Mouse (Mus musculus) olfactory bulb, adult 2 months (tissue): Measurements from ENCODE around the gene Cntn5. TPM values are rescaled to one million over a fixed set of nuclear protein-coding genes. Genes with fewer than 3 reads are reported as not detected.

Experiments used
- H3K27ac ChIP-seq: fragments of 200-500 bp; 2 replicates; pipeline ENCODE4 v1.5.1; 2012; ENCODE audit warnings: low read depth, low read length; ENCODE audit not compliant: insufficient read depth
- H3K4me1 ChIP-seq: fragments of 200-500 bp; 2 replicates; pipeline ENCODE4 v1.6.1; 2012; ENCODE audit warnings: low read length; ENCODE audit not compliant: control insufficient read depth, insufficient read depth
- H3K4me3 ChIP-seq: fragments of 200-500 bp; 2 replicates; pipeline ENCODE4 v1.5.1; 2012; ENCODE audit warnings: mild to moderate bottlenecking, low read depth, low read length, moderate library complexity; ENCODE audit not compliant: insufficient read depth
- CTCF ChIP-seq: fragments of 200-500 bp; IDR thresholded peaks from 2 replicates; pipeline ENCODE4 v1.5.1; 2012; ENCODE audit warnings: low read depth, mild to moderate bottlenecking, low read length, moderate library complexity; ENCODE audit not compliant: insufficient read depth
- POLR2A ChIP-seq: fragments of 200-500 bp; IDR thresholded peaks from 2 replicates; pipeline ENCODE4 v1.6.1; 2012; ENCODE audit warnings: mild to moderate bottlenecking, low read depth, low read length, moderate library complexity; ENCODE audit not compliant: insufficient read depth
- WGBS: fragments of 180-500 bp; shearing (Covaris S2); methylation state at CpG from one replicate; pipeline ENCODE4 v1.1.7; 2018; 5-methylcytosine and 5-hydroxymethylcytosine counted together
- polyA plus RNA-seq: library from polyadenylated mRNA; stranded (reverse); fragments of >200 nt; gene quantifications from 2 replicates; pipeline ENCODE4 v1.2.4, GENCODE M21; 2012; ENCODE audit warnings: low replicate concordance; ENCODE audit not compliant: missing spikeins, insufficient read depth, insufficient read length

Cntn5 gene
- not detected in 2 replicates for polyA plus RNA-seq

DNA sequence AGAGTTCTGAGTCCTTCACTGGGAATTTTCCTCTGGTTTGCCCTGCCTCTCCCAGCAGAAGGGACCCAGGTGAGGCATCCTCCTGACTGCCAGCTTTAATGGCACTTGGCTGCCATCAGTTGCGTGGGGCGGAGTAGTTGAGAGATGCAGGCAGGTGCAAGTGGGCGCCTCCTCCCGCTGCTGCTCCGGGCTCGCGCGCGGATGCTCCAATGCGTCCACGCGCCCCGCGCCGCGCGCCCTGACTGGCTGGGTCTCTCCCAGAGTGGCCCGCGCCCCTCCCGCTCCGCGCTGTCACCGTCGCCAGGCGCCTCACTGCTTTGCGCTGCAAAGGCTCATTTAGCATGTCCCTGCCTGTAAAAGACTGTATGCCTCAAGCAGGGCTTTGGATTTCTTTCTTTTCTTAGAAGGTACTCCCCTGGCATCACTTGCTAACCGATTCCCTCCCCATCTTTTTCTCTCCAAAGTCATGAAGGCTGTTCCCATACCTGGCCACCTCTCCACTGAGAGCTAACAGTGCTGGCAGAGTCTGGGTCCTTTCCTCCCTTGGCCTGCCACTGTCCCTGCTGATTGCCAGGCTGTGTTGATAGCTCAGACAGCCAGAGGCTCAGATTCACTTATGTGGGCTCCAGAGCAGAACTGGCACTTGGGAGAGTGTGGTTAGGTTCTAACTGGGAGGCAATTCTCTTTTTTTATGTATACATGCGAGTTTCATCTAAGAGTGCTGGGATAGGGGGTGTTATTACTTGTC lies at the start of gene Cntn5:
Gene Cntn5, minus strand, starts transcription at position 160 of the 748 bp plus-strand sequence.
- Histone ChIP-seq H3K27ac (peak within 1 kb of the TSS; percentile 29; the same call in 1 of the 2 replicates), H3K4me1 (peaks cover 9% of the 10 kb centered on the region), H3K4me3 (peak within 1 kb of the TSS; percentile 78)
- WGBS: 2% methylated on average over 28 of the region's 28 CpGs
- TF ChIP-seq CTCF (no peak), POLR2A (no peak)

DNA sequence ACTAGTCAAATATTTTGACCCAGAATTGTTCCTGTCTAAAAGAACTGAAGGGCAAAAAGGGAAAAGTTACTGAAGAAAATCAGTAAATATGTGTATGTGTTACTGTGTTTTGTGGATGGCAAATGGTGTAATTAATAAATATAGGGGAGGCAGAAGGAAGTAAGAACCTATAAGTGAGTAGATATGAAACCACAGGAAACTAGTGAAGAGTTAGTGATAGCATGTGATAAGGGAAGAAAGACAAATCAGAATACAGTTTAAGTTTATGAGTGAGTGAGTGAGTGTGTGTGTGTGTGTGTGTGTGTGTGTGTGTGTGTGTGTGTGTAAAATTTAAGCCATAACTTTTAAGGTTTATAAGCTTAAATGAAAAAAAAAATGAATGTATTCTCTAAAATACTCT lies 45.9 kb upstream of the Cntn5 start:
- Histone ChIP-seq H3K4me3 (no peak overlapping the region), H3K4me1 (no peaks in the 10 kb centered on the region), H3K27ac (no peak overlapping the region)
- TF ChIP-seq CTCF: no peak
- TF ChIP-seq POLR2A: no peak

GRCm38 (mm10) chr9:10909573-10909972 lies 5.0 kb upstream of the Cntn5 start:
- WGBS: 7% methylated on average over 5 of the region's 5 CpGs
- Histone ChIP-seq H3K27ac (no peak overlapping the region), H3K4me1 (peaks cover 6% of the 10 kb centered on the region), H3K4me3 (no peak overlapping the region)
- TF ChIP-seq POLR2A (no peak), CTCF (no peak)

- TF ChIP-seq POLR2A (no peak), CTCF (no peak)
- WGBS: 37% methylated on average over 9 of the region's 9 CpGs
- Histone ChIP-seq H3K27ac (no peak overlapping the region), H3K4me3 (no peak overlapping the region), H3K4me1 (peaks cover 9% of the 10 kb centered on the region)
Measured at GRCm38 (mm10) chr9:10905696-10906095, 1.1 kb upstream of the Cntn5 start.

DNA sequence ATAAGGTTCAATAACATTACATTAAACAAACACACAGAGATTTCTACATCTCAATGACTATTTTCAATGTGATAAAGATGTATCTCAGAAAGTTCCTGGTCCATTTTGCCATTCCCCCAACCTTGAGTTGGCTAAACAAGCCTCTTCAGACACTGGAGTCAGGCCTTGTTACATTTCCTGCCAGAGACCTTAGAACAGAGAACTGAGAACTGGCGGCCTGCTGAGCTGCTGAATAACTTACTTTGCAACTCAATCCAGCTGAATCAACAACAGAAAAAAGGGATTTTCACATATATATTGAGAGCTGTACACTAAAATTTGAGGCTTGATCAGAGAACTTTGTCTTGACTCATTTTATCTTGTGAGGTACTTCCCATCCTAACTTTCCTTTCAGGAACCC lies 24.8 kb downstream of the Cntn5 start:
- no peak for TF ChIP-seq CTCF
- no peak for TF ChIP-seq POLR2A
- 74% methylated on average over 1 of the region's 1 CpGs for WGBS
- H3K27ac ChIP-seq: no peak overlapping the region

DNA sequence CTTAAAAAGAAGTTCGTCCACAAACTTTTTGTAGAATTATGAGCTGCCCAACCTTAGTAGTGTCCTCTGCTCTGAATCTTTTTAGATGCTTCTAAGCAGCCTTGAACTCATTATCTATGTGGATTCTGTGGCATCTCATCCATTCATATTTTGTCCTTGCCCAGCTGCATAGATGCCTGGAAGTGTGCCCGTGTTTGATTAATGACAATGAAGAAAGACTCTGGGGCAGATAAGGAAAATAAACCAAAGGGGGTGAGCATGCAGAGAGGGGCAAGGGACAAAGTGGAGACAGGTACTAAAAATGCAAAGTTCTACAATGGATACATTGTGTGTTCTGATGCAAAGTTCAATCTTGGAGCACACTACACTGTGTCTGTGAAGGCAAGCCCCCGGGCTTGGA lies 30.7 kb downstream of the Cntn5 start:
- Histone ChIP-seq H3K27ac (no peak overlapping the region), H3K4me1 (no peaks in the 10 kb centered on the region), H3K4me3 (no peak overlapping the region)
- TF ChIP-seq CTCF (no peak), POLR2A (no peak)
- 77% methylated on average over 3 of the region's 3 CpGs for WGBS

More for the DNA sequence above, 24.8 kb downstream of the Cntn5 start:
- Histone ChIP-seq H3K4me3 (no peak overlapping the region), H3K4me1 (no peaks in the 10 kb centered on the region)

- TF ChIP-seq CTCF (no peak), POLR2A (no peak)
- H3K4me1 ChIP-seq: no peaks in the 10 kb centered on the region
- no peak overlapping the region for H3K4me3 ChIP-seq
- no peak overlapping the region for H3K27ac ChIP-seq
- 81% methylated on average over 3 of the region's 3 CpGs for WGBS
Measured at GRCm38 (mm10) chr9:10856204-10856892, 48.2 kb downstream of the Cntn5 start.

GRCm38 (mm10) chr9:10816711-10817110 lies 87.9 kb downstream of the Cntn5 start:
- no peak overlapping the region for H3K4me3 ChIP-seq
- H3K4me1 ChIP-seq: no peaks in the 10 kb centered on the region
- H3K27ac ChIP-seq: no peak overlapping the region
- TF ChIP-seq CTCF (no peak), POLR2A (no peak)
- WGBS: 80% methylated on average over 1 of the region's 1 CpGs

DNA sequence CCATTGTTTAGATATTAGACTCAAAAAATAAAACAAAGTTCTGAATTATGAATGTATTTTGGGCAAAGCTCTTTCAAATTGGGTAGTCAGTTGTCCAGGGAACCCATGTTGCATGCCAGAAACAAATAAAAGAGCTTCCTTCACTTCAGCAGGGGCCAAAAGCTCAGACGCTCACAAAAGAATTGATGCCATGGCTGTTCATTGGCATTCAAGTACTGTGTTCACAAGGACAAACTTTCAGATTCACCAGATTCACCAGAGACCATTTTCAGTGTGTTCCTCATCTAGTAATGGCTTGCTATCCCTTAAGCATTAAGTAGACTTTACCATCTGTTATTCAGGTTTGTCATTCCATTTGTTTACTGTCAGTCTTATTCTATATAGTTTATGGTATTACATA lies 107.4 kb downstream of the Cntn5 start:
- 78% methylated on average over 1 of the region's 1 CpGs for WGBS
- Histone ChIP-seq H3K27ac (no peak overlapping the region), H3K4me1 (no peaks in the 10 kb centered on the region), H3K4me3 (no peak overlapping the region)
- TF ChIP-seq CTCF: no peak
- TF ChIP-seq POLR2A: no peak
